Mouse (Mus musculus): ENCODE results near the gene Arhgap30. TPM values are rescaled to one million over a fixed set of nuclear protein-coding genes. Genes with fewer than 3 reads are reported as not detected.

Arhgap30 gene
- polyA plus RNA-seq (2017; shearing (Covaris generic)), result 100 to 1,000 TPM; 170 to 197 TPM

GRCm38 (mm10) chr1:171388376-171389102 lies at the start of gene Arhgap30:
Gene Arhgap30, plus strand, starts transcription at chr1:171388954.

GRCm38 (mm10) chr1:171345225-171346094 lies 43.3 kb upstream of the Arhgap30 start, which contains the start of the genes Nit1 and Pfdn2:
Gene Nit1, minus strand, starts transcription at chr1:171345646.
Gene Pfdn2, plus strand, starts transcription at chr1:171345670.

GRCm38 (mm10) chr1:171360656-171361055 lies 28.1 kb upstream of the Arhgap30 start, which contains the start of gene Klhdc9:
Gene Klhdc9, minus strand, starts transcription at chr1:171360798.

GRCm38 (mm10) chr1:171369845-171370556 lies 18.8 kb upstream of the Arhgap30 start, which contains the start of gene Nectin4:
Gene Nectin4, plus strand, starts transcription at chr1:171370099.

GRCm38 (mm10) chr1:171410947-171411484 lies 22.3 kb downstream of the Arhgap30 start, which contains the start of gene Usf1:
Gene Usf1, plus strand, starts transcription at chr1:171411313.

GRCm38 (mm10) chr1:171418660-171419059 lies 29.9 kb downstream of the Arhgap30 start, which contains the start of gene Tstd1:
Gene Tstd1, plus strand, starts transcription at chr1:171418872.

GRCm38 (mm10) chr1:171437264-171438013 lies 48.7 kb downstream of the Arhgap30 start, which contains the start of gene F11r:
Gene F11r, plus strand, starts transcription at chr1:171437535.

Other genes starting within 250 kb of the Arhgap30 start
- 100 to 1,000 TPM; 156 to 158 TPM for gene Sdhc, start 238.4 kb upstream of the Arhgap30 start, polyA plus RNA-seq (2017; shearing (Covaris generic))
- gene Mpz, start 238.2 kb upstream of the Arhgap30 start, polyA plus RNA-seq (2017; shearing (Covaris generic)), result under 1 TPM in 1 of 2 experiments, not detected in 1; 0.36 TPM
- under 1 TPM in 1 of 2 experiments, not detected in 1; 0.17 TPM for gene Pcp4l1, start 192.7 kb upstream of the Arhgap30 start, polyA plus RNA-seq (2017; shearing (Covaris generic))
- gene Nr1i3, start 175.0 kb upstream of the Arhgap30 start, polyA plus RNA-seq (2017; shearing (Covaris generic)), result 1 to 10 TPM in 1 of 2 experiments, under 1 TPM in 1; 0.27 to 1.2 TPM
- 10 to 100 TPM; 29.9 to 43.7 TPM for gene Tomm40l, start 166.4 kb upstream of the Arhgap30 start, polyA plus RNA-seq (2017; shearing (Covaris generic))
- gene Apoa2, start 163.9 kb upstream of the Arhgap30 start, polyA plus RNA-seq (2017; shearing (Covaris generic)), result not detected
- gene Fcer1g, start 154.6 kb upstream of the Arhgap30 start, polyA plus RNA-seq (2017; shearing (Covaris generic)), result 10 to 100 TPM in 1 of 2 experiments, 1 to 10 TPM in 1; 3.4 to 15.4 TPM
- 1 to 10 TPM in 1 of 2 experiments, not detected in 1; 1.3 TPM for gene Adamts4, start 138.5 kb upstream of the Arhgap30 start, polyA plus RNA-seq (2017; shearing (Covaris generic))
- gene Ndufs2, start 137.6 kb upstream of the Arhgap30 start, polyA plus RNA-seq (2017; shearing (Covaris generic)), result 100 to 1,000 TPM; 174 to 195 TPM
- gene B4galt3, start 118.6 kb upstream of the Arhgap30 start, polyA plus RNA-seq (2017; shearing (Covaris generic)), result 10 to 100 TPM; 39.8 to 41.4 TPM
- gene Ppox, start 107.8 kb upstream of the Arhgap30 start, polyA plus RNA-seq (2017; shearing (Covaris generic)), result 10 to 100 TPM; 63.5 to 98.8 TPM
- gene Usp21, start 101.0 kb upstream of the Arhgap30 start, polyA plus RNA-seq (2017; shearing (Covaris generic)), result 10 to 100 TPM; 58.7 to 64.2 TPM
- 10 to 100 TPM; 64.4 to 71.1 TPM for gene Ufc1, start 93.9 kb upstream of the Arhgap30 start, polyA plus RNA-seq (2017; shearing (Covaris generic))
- 10 to 100 TPM; 42.6 to 52.0 TPM for gene Dedd, start 59.8 kb upstream of the Arhgap30 start, polyA plus RNA-seq (2017; shearing (Covaris generic))
- gene Nit1, start 43.3 kb upstream of the Arhgap30 start, polyA plus RNA-seq (2017; shearing (Covaris generic)), result 10 to 100 TPM; 42.0 to 43.2 TPM
- 100 to 1,000 TPM in 1 of 2 experiments, 10 to 100 TPM in 1; 80.8 to 111 TPM for gene Pfdn2, start 43.3 kb upstream of the Arhgap30 start, polyA plus RNA-seq (2017; shearing (Covaris generic))
- gene Klhdc9, start 28.2 kb upstream of the Arhgap30 start, polyA plus RNA-seq (2017; shearing (Covaris generic)), result not detected
- gene Nectin4, start 18.9 kb upstream of the Arhgap30 start, polyA plus RNA-seq (2017; shearing (Covaris generic)), result 1 to 10 TPM in 1 of 2 experiments, under 1 TPM in 1; 0.29 to 1.4 TPM
- 10 to 100 TPM; 72.9 to 77.0 TPM for gene Usf1, start 22.4 kb downstream of the Arhgap30 start, polyA plus RNA-seq (2017; shearing (Covaris generic))
- 1 to 10 TPM; 2.6 to 3.1 TPM for gene Tstd1, start 29.9 kb downstream of the Arhgap30 start, polyA plus RNA-seq (2017; shearing (Covaris generic))
- 1 to 10 TPM in 1 of 2 experiments, not detected in 1; 1.8 TPM for gene F11r, start 48.6 kb downstream of the Arhgap30 start, polyA plus RNA-seq (2017; shearing (Covaris generic))
- 10 to 100 TPM; 13.0 to 16.1 TPM for gene Alyref2, start 114.5 kb downstream of the Arhgap30 start, polyA plus RNA-seq (2017; shearing (Covaris generic))
- gene Itln1, start 146.3 kb downstream of the Arhgap30 start, polyA plus RNA-seq (2017; shearing (Covaris generic)), result under 1 TPM in 1 of 2 experiments, not detected in 1; 0.24 TPM
- gene Cd244a, start 170.2 kb downstream of the Arhgap30 start, polyA plus RNA-seq (2017; shearing (Covaris generic)), result 1 to 10 TPM in 1 of 2 experiments, under 1 TPM in 1; 0.57 to 2.0 TPM
- gene Ly9, start 218.5 kb downstream of the Arhgap30 start, polyA plus RNA-seq (2017; shearing (Covaris generic)), result 100 to 1,000 TPM; 155 to 156 TPM